Mouse (Mus musculus) cerebellum, adult 9-10 months (tissue): ENCODE measurements around the gene B3gntl1.
A peak's percentile ranks its signal among the peaks of the same experiment; 100 is the strongest.

ENCODE experiments used
- DNase-seq: peaks from one replicate; pipeline ENCODE4 v3.0.0; 2022

Gene B3gntl1

DNA sequence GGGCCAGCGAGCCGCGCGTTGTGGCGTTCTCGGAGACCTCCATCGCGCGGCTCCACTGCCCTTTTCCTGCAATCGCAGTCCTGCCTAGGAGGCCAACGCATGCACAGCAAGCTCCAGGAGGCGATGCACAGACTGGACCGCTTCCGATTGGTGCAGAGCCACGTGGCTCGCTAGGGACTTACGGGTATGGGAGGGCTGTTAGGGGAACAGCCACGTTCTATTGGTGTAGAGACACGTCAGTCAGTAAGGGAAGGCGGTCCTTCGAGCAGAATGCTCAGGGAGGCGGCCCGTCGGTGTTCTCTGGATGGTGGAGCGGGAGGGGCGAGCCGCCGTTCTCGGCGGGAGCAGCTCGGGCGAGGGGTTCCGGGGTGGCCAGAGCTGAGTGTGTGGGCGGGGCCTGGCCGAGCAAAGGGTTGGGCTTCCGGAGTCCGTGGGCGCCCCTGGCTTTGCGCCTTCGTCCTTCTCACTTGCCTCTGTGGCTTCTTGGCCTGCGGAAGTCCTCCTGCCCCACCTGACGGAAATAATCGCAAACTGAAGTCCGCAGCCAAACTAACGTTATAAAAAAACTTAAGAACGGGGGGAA is at the start of gene B3gntl1:
Gene B3gntl1, minus strand, starts transcription at position 164 of the 583 bp plus-strand sequence.
- peak; percentile 99 for DNase-seq

DNA sequence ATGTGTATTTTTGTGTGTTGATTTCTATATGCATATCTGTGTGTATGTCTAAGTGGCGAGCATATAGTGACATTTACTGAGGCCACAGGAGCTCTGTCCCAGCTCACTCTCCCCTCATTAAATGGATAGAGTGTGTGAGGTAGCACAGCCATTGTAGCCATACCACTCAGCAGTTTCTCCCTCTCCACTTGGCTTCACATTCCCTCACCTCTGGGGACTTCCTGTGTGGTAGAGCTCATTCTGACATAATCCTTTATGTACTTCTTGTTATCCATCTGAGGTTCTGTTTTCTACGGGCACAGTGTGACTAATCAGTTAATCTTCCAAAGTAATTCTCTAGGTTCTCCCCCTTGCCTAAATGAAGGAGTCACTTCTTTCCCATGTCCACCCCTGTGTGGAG is 49.5 kb upstream of the B3gntl1 start:
- no peak for DNase-seq

DNA sequence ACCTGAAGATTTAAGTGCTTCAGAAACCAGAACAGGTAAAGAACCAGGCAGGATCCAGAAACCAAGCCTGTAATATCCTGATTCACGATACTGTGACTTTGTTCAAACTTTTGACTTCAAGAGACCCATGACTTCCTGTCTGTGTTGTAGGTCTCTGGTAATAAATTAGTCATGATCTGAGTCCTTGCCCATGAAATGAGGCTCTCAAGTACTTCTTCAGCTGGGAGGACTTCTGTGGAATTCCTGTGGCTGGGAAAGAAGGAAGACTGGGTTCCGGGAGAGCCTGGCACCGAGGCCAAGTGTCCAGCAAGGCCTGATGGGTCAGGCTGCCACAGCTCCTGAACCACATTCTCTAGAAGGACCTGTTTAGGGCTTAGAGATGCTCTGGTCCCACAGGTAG is 47.8 kb upstream of the B3gntl1 start:
- DNase-seq, result no peak

DNA sequence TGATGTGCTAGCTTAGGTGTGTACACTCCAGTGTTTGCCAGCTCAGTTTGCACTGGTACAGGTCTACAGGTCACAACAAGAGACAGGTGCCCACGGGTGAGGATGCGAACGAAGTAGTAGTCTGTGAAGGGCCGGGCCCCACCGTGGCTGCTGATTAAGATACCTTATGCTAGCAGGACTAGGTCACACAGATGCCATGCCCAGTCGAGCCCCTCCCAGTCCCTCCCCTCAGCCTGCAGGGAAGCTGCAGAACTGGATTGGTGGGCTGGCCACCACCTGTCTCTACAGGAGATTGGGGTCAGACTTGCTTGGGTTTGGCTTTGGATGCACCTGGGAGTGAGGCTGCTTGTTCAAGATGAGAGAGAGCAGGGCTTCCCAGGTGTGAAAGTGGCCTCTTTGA is 44.8 kb upstream of the B3gntl1 start:
- DNase-seq, result no peak

DNA sequence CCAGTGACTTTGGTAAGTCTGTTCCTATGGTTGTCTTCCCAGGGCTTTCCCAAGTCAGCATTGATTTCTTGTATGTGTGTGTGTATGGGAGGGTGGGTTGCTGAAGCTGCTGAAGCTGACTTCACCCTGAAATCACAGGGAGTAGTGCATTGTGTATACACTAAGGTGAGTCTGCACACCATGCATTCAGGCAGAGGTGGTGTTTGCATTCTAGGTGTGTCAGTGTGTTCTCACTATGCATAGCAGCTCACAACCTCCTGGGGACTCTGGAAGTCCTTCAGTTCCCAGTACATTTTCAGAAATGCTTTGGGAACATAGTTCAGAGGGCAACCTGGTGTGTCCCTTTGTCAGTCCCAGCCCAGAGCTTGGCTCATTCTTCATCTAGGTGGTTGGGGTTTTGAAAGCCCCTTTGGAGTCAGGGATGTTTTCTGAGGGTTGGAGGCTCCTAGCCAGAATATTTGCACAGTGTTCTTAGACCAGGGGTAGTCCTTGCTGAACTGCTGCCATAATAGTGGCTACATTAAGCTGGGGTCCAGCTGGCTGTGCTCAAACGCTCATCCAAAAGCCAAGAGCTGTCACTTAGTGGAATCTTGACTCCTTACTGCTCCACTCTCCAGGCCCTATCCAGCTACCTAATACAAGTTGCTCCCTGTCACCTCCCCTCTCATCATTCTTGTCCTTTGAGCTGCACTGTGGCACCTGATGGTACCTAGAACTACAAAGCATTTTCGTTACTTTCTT is 42.0 kb upstream of the B3gntl1 start:
- DNase-seq, result no peak

DNA sequence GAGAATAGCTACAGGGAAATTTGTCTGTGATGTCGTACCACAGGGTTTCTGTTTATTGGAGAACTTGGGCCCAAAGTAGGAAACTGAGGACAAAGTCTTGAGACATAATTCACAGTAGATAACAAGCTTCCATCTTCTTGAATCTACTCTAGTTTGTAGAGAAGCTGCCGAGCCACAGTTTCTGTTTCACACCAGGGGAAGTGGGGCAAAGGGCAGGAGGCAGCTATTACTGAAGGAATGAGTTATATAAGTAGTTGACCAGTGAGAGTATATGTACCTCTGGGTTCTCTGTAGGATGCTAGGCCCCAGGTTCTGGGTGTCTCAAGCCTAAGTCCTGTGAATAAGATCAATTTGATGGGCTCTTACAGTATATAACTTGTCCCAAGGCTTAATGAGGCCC is 40.6 kb upstream of the B3gntl1 start:
- DNase-seq, result no peak

DNA sequence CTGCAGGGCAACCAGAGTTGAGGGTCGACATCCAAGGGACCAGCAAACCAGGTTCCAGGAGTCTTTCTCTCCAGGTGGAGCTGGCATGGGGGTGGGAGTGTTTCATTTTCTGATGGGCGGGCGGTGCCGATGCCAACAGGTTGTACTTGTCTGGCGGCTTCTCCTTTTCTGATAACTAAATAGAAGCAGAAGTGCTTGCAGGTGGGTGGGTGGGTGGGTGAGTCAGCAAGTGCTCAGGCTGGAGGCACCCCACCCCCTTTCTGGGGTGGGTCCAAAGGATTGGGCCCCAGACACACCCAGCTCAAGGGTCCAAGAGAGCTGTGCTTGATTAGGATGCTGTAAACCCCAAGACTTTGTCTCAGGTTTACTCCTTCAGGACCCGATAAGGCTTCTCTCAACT is 40.0 kb upstream of the B3gntl1 start:
- no peak for DNase-seq

DNA sequence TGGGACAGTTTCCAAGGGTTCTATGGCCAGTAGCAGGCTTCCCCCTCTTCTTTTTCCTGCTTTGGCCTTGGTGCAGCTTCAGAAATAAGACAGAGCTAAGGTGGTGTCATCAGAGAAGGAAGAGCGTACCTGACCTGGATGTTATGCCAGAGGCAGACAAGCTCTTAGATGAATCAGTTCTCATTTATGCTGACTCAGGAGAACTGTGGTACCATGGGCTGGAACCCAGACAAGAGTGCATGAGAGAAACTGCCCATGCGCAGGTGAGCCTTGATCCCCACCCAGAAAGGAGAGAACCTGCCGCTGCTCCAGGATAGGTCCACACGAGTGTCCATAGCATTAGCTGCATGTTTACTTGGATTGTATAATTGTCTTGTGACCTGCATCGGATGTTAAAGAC is 37.3 kb upstream of the B3gntl1 start:
- DNase-seq, result no peak

DNA sequence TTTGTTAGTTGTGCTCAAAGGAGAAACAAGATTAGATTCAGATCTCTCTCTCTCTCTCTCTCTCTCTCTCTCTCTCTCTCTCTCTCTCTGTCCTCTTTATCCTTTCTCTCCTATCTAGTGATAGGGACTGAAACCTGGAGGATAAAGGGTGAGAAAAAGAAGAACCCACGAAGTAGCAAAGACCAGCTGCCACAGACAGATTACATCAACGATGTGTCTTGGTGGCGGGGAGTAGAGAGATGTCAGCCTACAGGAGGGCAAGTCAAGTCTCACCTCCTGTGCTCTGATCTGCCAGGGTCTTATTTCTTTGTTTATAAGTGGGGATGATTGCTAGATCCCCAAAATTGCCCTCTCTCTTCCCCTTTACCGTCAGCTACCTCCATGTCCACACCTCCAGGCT is 36.3 kb upstream of the B3gntl1 start:
- no peak for DNase-seq

DNA sequence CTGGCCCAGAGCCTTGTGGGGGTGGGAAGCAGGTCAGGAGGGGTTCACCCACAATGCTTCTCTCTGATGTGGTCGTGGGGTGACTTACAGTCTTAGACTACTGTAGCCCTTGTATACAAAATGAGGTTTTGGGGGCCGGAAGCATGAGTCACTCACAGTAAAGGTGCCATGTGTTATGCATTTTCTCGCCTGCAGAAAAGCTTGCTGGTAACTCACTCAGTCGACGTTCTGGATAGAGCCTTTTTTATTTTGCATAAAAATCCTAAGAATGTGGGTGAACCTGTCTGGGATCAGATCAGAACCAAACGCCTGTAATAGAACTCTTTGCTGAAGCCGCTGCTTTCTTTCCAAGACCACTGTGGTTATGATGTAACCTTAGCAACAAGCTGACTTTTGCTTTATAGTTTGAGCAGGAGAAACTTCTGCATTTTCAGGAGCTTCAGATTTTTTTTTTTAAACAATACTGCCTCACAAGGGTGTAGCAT is 33.6 kb upstream of the B3gntl1 start:
- DNase-seq, result no peak

DNA sequence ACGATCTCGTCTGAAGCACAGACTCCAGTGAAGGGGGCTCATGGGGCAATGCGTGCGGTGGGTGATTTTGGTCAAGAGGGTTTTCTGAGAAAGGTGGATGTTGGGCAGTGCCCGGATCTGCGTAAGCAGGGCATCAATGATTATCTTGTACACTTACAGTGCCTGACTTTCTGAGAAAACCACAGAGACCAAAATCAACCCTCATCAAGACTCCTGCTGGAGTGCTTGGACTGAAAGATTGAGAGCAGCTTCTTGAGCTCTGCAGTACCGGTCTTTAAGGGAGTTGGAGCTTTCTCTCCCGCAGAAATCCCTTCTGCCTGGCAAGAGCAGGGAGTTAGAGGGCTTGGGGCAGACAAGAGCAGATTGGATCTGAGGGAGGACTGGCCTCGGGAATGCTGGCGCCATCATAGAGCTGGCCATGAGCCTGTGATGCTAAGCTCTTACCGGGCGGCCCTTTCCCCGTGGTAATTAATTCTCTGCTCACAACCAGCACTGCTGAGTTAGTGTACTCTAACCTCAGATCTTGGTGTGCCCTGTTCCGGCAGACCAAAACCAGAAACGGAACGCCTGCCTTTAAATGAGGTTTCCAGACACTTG is 30.8 kb upstream of the B3gntl1 start:
- DNase-seq, result no peak

DNA sequence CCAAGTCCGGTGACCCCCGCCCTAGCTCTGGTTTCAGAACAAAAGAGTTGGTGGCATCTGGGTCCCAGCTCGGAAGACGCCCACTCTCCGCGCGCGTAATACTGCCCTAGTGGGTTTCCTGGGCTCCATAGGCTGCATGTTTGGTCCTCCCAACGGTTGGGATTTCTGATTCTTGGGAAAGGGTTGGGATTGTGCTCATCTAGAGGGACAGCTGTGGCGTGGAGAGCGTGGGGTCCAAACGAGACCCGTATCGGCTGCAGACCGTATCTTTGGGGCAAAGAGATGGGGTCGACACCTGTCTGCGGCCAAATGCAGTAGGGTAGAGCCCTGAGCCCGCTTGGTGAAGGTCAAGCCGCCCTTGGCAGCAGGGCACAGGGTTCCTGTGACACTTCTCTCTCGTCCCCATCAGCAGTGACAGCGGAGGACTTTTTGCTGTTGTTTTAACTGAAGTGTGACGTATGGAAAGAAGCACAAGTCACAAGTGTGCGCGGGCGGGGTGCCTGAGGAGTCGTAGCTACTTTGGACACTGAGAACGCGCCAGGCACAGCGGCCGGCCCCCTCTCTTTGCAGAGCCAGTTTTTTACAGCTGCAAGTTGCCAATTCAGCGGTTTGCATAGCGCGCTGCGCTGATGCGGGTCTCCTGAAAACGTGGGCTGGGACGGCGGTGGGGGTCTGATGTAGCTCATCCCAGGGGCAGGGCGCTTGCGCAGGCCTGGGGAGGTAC is 30.1 kb upstream of the B3gntl1 start:
- no peak for DNase-seq

DNA sequence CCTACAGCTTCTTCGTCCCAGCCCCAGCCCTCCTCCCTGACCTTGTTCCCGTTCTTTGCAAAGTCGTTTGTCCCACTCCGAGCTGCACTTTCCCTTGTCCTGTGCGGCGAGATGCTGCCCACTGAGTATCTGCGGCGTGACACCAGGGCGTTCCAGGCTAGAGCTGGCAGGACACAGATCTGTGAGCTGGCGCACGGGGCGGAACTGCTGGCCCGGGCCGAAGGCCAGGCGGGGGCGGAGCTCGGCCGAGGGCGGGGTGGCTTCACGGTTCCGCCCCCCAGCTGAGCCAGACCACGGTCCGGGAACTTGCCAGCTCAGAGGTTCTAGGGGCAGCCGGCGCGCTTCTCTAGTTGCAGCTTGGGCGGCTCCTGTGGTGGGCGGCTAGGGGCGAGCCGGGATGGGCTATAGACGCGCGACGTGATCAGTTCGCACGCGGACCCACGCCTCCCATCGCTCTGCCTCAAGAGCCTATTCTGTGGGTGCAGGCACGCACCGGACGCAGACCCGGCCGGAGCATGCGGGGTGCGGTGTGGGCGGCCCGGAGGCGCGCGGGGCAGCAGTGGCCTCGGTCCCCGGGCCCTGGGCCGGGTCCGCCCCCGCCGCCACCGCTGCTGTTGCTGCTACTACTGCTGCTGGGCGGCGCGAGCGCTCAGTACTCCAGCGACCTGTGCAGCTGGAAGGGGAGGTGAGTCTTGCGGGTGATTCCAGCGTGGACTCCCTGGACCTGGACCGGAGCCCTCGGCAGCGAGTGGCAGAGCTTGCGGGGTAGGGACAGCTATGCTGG is 29.4 kb upstream of the B3gntl1 start:
- peak; percentile 73 for DNase-seq

DNA sequence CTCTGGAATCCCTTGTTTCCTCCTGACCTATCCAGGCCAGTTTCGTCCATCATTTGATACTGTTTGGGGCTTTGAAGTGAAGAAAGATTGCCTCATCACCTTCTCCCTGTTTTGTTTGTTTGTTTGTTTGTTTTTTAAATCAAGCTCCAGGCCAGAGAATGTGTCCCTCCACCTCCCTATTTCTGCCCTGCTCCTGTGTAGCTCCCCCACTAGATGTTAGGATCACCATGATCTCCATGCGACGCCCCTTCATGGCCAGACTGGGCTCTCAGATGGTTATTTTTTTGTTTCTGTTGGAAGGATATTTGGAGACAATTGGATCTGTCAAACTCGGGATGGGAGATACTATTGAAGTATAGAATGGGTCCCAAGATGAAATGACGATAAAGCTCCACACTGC is 28.3 kb upstream of the B3gntl1 start, which contains the start of gene Metrnl:
Gene Metrnl, plus strand, starts transcription at position 301 of the 400 bp plus-strand sequence.
- DNase-seq, result no peak

DNA sequence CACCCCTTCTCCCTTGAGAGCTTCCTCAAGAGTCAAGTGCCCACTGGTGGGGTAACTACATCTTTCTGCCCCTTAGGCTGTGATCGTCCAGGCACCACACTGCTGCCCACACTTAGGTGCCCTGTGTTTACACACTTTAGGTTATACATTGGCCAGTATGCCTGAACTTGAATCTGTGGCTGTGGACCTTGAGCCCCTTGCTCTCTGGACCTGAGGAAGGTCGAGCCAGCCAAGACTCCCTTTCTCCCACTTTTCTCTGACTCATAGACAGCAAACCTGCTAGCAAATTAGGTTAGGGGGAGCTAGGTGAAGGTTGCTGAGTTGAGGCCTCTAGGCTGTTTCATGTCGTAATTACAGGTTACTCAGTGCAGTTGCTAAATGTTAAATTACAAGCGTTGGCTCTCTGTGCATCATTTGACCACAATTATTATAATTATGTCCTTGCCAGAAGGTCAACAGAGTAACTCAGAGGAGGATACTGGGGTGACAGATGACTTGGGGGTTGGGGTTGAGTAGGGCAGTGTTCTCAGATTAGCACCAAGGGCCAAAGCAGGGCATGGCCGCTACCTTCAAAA is 25.5 kb upstream of the B3gntl1 start:
- DNase-seq, result no peak

DNA sequence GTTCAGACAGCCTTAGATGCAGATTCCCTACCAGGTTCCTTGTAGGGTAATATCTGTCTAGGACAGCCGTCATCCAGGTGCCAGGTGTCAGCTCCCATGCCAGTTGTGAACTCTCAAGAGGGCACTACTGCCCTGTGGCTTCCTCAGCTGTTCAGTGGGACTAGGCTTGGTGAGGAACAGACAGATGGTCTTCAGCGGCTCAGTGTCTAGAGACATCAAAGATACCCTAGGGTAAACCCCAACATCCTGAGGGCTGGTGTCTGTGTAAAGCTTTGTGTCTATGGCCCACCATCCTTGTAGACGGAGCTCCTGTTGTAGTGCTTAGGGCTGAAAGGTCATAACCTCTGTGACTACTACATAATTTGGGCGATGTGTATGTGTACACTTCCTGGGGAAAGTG is 24.3 kb upstream of the B3gntl1 start:
- no peak for DNase-seq

DNA sequence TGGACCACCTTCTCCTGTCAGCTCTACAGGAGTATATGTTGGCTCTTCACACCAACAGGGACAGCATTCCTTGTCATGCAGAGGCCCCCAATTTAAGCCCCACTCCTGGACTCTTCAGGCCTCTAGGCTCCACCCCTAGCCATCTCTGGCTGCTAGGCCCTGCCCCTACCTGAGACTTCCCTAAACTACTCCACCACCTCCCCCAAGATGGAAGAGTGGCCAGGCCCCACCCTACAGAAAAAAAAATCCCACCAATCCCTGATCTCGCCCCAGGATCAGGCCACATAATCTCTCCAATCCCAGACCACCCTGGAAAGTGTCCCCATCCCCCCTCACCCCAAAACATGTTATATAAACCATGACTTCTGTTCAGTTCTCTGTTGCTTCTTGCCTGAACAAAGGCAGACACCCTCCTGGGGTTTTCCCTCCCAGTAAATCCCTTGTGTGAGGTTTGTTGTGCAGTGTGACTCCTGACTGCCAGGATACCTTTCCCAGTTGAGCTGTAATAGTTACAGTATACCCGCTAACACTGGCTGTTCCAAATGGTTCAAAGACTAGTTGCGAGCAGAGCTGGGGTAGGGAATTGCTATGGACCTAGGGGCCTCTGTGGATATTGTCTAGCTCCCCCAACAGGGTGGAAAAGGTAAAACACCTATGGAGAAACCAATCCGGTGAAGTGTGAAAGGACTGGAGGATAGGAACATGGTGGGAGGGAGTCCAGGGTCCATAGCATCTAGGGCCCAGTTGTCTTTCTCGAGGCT is 22.5 kb upstream of the B3gntl1 start:
- no peak for DNase-seq

DNA sequence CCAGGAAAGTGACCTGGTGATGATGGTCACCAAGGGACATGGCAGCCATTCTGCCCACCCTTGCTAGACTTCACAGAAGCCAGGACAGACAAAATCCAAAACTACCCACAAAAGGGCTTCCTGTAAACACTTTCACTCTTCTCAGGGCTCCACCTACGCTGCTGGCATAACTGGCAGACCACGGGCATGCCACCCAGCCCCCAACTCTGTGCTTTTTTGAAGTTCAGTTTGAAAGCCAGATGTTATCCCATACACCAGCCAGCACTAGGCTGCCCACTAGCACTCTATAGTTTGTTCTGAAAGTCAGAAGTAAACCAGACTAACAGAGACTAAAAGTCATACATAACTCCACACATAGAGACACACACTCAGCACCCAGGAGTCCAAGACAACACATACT is 15.1 kb upstream of the B3gntl1 start:
- no peak for DNase-seq

DNA sequence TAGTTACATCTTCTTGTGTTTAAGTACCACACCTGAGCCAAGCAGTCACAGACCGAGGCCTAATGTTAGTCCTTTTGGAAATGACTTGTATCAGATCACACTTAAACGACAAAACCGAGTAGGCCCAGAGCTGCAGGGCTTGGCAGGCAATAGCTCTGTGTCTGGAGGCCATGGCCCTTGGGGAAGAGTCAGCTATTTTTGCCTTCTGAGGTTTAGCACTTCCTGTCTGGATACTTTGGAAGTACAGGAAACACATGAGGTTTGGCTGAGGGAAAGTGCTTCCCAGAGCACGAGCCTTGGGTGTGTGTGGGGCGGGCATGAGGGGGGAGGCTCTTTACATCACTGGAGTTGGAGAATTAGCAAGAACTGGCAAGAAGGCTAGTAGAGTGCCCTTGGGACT is 13.7 kb upstream of the B3gntl1 start:
- no peak for DNase-seq

DNA sequence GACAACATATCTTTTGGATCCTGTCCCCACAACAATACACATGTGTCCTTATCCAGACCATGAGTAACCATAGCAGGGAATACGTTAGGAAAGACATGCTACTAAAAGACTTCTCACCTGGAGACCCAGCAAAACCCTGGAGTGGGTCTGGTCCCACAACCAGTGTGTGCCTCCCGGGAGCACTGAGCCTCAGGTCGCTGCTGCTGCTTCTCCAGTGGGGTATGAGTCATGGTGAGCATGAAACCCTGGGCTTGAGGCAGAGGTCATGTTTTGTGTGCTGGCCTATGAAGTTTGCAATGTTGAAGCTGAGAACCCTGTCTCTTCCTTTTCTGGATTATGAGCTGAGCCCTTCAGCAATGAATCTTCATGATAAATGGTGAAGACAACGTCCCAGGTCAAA is 13.1 kb upstream of the B3gntl1 start:
- no peak for DNase-seq

DNA sequence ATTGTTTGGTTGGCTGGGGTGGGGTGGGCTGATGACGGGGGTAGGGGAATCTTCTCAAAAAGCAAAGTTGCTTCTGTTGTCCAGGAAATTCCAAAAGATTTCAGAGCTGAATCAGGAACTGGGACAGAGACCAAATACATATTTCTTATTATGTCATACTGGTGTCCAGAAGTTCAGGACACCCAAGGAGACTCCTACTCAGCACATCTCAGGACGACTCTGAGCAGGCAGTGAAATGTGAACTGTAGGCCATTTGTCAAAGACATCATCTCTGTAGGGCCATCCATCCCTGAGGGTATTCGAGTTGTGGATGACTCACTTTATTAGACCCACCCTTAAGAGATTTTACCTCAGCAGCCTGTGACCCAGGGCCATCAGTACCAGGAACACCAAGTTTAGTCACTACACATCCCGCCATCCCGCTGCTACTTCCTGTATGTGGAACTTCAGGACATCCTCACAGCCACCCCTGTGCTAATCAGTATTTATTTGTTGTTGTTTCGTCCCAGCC is 12.6 kb upstream of the B3gntl1 start:
- no peak for DNase-seq
